Mouse (Mus musculus): Measurements from ENCODE around the gene Gss.

Gss gene

DNA sequence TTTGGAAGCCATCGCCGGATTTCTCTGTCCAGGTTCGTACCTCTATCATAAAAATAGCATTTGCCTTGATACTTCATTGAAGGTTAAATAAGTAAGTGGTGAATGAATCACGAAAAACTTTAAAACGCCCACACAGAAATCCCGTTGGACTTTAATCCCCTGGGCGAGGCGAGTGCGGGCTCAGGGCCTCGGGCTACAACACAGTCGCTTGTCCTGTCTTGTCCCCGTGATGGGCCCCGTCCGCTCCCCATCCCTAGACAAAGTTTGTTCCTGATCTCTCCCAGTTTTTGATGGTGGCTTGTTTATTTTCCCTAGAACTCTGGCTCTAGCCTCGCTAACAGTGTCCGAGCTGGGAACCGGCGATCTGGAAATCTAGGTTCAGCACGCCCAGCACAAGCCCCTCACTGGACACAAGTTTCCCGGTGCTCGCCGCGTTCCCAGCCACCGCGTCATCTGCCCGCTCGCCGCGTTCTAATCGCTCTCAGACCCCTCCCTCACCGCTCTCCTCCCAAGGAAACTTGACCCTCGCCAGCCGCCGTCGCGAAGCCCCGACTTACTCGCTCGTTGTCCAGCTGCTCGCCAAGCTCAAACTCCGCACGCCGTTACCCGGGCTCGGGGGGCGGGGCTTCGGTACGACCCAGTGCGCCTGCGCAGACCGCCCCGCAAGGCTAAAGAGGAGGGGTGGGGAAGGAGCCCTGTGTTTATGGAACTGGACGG is at the start of gene Gss:
Gene Gss, minus strand, starts transcription at position 674 of the 717 bp plus-strand sequence.
- peak; percentile 94 for DNase-seq (ENCODE audit: low read depth)

DNA sequence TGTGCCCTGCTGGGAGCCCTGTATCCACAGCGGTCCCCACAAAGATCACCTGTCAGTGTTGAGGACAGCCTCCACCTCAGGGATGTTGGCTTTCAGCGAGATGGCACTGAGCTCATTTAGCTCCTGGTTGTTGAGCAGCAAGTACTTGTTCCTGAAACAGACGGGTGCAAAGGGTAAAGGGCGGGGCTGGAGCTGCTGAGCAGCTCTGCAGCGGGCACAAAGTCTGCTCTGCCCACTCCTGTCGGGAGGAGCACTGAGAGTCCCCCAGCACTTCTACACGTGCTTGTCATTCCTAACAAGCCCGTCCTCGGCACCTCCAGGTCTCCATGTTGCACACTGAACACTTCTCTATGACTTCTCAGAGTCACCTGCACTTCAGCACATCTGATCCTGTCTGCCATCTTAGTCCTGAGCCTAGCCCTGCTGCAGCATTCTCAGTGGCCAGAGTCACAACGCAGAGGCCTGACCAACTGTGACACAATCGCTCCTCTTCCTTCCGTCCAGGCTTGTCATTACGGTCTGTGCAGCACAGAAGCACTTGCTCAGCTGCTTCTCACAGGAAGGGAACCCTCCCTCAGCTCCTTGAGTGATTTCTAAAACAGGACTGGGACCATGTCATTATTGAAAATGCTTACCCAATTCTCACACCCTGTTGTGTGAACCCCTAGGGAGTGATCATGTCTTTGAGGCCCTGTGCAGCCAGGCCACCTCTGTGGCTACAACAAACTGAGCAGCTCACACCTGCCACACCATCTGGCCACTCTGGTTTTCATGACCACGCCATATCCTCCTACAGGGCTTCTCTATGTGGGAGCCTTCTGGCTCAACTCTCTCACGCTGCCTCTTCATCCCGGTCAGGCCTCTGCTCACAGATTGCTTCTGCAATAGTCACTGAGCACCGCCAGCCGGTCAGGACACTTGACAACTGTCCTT is 49.2 kb upstream of the Gss start:
- no peak for DNase-seq (ENCODE audit: low read depth)

DNA sequence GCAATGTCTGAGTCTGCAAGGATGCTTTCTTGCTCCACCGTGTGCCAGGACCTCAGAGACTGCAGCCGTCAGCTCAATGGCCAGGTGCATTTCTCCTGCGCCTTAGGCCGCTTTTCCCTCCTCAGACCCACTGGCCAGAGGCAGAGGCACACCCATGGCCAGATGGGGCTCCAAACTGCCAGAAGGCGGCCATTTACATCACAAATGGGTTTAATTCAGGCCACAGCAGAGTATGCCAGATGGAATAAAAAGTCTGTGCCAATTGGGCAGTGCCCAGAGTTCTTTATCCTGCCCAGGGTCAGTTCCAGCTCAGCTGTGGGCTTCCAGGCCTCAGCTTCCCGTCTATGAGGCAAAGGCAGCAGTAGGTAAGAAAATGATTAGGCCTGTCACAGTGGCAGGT is 48.0 kb upstream of the Gss start:
- DNase-seq (ENCODE audit: low read depth), result no peak

DNA sequence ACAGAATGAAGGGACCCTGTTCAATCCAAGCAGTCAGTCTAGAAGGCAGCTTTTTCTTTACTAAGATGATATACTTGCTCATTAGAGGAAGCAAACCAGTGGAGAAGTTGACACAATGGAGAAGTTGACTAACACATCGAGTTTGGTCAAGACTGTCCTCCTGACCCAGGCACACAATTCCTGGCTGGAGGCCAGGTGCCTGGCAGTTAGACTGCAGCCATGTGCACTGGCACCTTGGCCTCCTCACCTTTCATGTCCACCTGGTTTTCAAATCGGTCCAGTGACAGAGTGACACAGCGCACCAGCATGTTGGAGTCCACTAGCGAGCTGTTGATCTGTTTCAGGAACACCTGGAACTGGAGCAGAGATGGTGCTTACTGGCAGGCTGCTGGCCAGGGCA is 44.8 kb upstream of the Gss start:
- no peak for DNase-seq (ENCODE audit: low read depth)

DNA sequence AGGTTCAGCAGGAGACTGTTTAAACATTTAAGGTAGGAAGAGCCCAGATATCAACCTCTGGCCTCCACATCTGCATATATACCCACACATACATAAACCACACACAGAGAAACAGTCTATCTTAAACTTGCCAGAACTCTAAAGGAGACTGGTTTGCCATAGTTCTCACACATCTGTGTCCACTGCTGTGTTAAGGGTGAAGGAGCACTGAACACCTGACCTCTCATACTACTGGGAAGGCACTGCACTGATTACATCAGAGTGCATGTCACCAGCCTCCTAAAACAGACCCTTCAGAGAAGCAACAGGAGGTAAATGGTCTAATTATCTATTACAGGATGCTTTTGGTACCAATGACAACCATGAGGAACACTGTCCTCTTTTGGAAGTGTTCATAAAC is 44.3 kb upstream of the Gss start:
- no peak for DNase-seq (ENCODE audit: low read depth)

DNA sequence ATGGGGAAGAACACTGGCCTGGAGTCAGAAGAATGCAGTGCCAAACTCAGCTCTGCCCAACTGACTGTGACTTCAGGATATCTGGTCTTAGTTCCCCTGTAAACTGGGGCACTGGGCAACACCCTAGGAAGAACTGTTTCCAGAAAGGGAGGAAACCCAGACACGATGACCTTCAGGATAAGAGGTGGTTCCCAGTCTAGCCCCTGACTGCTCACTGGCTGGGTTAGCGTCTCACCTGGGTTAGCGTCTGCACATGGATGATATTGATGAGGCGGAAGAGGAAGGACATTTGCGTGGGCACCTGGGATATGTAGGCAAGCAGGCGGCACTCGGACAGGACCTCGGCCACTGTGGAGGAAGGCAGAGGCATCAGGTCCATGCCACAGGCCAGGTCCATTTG is 43.4 kb upstream of the Gss start:
- DNase-seq (ENCODE audit: low read depth), result no peak

DNA sequence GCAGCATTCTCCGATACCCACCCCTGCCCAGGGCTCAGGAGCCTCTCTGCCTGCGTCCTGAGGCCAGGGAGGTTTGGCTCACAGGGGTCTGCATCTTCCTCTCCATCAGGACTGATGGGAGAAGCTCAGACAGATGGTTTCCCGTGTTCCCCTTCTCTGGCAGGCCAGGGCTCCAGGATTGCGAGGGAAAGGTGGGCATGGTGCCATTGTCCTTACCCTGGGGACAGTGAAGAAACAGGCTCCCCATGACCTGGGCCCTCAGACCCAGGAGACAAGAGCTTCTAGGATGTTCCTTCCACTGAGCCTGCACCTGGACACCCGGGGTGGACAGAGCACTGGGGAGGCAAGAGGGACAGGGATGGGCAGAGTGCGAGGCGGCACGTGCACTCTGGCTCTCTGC is 42.0 kb upstream of the Gss start:
- DNase-seq (ENCODE audit: low read depth), result no peak

DNA sequence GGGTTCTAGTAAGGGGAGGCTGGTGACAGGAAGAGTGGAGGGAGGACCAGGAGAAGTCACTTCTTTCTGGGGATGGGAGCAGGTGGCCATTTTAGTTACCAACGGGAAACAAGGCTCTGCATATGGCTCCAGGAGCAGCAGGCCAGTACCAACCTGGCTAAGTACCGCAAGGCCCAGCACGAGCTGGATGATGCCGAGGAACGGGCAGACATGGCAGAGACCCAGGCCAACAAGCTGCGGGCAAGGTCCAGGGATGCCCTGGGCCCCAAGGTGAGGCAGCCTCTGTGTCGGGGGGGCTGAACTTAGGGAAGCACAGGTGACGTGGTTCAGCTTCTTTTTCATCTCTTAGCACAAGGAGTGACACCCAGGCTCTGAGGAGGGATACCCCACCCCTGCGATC is 41.1 kb upstream of the Gss start:
- DNase-seq (ENCODE audit: low read depth), result no peak

DNA sequence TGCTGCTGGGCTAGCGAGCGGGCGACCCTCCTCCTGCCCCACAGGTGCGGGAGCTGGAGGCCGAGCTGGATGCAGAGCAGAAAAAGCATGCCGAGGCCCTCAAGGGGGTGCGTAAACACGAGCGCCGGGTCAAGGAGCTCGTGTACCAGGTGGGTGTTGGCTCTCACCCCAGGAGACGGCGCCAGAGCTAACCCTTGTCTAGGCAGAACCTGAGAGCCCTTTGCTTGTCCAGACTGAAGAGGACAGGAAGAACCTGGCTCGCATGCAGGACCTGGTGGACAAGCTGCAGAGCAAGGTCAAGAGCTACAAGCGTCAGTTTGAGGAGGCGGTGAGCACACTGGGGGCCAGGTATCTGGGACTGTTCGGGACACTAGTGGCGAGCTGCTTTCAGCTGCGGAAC is 40.5 kb upstream of the Gss start:
- no peak for DNase-seq (ENCODE audit: low read depth)

DNA sequence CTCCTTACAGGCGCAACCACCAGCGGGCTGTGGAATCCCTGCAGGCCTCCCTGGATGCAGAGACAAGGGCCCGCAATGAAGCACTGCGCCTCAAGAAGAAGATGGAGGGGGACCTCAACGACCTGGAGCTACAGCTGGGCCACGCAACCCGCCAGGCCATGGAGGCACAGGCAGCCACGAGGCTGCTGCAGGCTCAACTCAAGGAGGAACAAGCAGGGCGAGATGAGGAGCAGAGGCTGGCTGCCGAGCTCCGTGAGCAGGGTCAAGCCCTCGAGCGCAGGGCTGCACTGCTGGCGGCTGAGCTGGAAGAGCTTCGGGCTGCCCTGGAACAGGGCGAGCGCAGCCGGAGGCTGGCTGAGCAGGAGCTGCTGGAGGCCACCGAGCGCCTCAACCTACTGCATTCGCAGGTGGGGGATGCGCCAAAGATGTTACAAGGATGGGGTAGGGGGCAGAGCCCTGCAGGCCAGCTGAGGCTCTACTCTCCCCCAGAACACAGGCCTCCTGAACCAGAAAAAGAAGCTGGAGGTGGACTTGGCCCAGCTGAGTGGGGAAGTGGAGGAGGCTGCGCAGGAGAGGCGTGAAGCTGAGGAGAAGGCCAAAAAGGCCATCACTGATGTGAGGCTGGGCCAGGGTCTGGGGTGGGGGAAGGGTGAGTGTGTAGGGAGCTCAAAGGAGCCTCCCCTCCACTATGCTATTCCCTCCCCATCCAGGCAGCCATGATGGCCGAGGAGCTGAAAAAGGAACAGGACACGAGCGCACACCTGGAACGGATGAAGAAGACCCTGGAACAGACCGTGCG is 39.7 kb upstream of the Gss start:
- DNase-seq (ENCODE audit: low read depth), result no peak

DNA sequence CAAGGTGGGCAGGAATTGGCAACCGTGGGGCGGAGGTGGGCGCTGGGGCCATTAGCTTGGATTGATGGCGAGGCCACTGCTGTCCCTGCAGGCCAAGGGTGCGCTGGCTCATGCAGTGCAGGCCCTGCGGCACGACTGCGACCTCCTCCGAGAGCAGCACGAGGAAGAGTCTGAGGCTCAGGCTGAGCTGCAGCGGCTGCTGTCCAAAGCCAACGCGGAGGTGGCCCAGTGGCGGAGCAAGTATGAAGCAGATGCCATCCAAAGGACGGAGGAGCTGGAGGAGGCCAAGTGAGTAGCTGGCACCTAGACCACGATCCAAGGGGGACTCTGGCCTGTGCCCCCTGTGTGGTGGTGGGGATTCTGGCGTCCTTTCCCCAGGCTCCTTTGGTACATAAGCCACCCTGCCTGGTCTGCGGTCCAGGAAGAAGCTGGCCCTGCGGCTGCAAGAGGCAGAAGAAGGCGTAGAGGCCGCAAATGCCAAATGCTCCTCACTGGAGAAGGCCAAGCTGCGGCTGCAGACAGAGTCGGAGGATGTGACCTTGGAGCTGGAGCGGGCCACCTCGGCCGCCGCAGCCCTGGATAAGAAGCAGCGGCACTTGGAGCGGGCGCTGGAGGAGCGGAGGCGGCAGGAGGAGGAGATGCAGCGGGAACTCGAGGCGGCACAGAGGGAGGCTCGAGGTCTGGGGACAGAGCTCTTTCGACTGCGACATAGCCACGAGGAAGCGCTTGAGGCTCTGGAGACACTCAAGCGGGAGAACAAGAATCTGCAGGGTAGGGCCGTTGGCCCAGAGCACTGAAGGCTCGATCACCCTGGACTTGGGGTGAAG is 38.2 kb upstream of the Gss start:
- DNase-seq (ENCODE audit: low read depth), result no peak

DNA sequence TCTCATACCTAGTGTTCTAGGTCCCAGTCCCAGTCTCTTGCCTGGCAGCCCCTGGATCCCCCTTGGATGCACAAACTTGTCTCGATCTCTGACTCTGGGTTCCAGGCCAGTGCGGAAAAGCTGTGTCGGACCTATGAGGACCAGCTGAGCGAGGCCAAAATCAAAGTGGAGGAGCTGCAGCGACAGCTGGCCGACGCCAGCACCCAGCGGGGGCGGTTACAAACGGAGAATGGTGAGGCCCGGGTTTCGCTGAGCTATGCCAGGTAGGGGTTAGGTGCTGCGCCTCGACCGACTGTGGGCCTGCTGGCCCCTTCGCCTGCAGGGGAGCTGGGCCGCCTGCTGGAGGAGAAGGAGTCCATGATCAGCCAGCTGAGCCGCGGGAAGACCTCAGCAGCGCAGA is 37.5 kb upstream of the Gss start:
- DNase-seq (ENCODE audit: low read depth), result no peak

DNA sequence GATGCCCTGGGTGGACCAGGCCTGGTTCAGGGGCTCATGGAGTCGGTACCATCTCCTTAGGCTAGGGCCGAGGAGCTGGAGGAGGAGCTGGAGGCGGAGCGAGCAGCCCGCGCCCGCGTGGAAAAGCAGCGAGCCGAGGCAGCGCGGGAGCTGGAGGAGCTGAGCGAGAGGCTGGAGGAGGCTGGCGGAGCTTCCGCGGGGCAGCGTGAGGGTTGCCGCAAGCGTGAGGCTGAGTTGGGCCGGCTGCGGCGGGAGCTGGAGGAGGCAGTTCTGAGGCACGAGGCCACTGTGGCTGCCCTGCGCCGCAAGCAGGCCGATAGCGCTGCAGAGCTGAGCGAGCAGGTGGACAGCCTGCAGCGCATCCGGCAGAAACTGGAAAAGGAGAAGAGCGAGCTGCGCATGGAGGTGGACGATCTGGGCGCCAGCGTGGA is 36.6 kb upstream of the Gss start:
- peak; percentile 30 for DNase-seq (ENCODE audit: low read depth)

DNA sequence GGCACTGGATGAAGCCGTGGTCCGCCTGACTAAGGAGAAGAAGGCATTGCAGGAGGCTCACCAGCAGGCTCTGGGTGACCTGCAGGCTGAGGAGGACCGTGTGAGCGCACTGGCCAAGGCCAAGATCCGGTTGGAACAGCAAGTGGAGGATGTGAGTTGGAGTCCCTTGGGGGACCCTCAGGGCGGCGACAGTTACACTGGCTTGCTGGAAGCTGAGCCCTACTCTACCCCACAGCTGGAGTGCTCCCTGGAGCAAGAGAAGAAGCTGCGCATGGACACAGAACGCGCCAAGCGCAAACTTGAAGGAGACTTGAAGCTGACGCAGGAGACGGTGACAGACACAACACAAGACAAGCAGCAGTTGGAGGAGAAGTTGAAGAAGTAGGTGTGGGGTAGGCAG is 35.9 kb upstream of the Gss start:
- DNase-seq (ENCODE audit: low read depth), result no peak

DNA sequence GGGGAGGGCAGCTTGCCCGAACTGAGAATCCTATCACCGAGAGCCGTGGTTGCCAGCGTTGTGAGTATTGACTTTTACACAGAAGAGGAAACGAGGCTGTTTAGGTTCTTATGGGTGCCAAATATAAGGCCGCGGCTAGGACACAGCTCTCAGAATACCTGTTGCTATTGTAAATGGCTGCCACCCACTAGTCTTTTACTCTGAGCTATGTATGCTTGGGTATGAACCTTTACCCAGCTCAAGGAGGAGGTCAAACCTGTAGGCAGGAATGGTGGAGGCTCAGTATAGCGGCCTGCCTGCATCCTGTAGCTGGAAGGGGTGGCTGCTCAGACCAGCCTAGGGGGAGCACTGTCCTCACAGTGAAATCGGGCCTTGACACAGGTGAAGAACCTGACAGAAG is 35.5 kb upstream of the Gss start:
- no peak for DNase-seq (ENCODE audit: low read depth)

DNA sequence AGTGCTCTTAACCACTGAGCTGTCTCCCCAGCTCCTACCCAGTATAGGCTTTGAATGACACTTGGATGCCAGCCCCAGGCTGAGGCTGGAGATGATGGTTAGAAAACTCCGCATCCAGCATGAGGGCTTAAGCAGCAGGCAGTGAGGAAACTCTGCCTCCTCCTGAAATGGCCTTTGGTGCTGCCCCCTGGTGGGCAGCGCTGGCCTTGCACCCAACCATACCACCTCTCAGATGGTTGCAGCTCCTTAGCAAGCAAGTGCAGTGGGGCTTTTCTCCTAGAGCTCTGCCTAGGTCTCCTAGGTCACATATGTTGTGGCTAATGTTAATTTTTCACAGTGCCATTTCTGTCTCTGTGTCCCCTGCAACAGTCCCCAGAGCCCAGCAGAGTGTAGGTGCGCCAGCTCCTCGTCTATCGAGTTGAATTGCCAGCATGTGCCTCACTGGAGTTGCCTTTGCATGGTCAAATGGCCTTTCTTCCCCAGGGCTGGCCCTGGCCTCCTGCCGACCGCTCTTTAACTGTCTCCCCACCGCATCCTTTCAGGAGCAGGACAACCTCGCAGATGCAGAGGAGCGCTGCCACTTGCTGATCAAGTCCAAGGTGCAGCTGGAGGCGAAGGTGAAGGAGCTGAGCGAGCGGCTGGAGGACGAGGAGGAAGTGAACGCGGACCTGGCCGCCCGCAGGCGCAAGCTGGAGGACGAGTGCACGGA is 34.6 kb upstream of the Gss start:
- DNase-seq (ENCODE audit: low read depth), result peak; percentile 83

DNA sequence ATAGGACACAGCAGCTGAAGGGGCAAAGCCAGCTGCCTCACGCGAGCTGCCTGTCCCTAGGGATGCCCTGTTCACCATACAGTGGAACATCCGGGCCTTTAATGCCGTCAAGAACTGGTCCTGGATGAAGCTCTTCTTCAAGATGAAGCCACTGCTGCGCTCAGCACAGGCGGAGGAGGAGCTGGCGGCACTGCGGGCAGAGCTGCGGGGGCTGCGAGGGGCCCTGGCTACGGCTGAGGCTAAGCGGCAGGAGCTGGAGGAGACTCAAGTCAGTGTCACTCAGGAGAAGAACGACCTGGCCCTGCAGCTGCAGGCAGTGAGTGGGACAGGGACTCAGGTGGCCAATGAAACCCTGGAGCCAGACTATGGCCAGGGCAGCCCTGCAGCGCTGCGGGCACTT is 33.7 kb upstream of the Gss start:
- no peak for DNase-seq (ENCODE audit: low read depth)

DNA sequence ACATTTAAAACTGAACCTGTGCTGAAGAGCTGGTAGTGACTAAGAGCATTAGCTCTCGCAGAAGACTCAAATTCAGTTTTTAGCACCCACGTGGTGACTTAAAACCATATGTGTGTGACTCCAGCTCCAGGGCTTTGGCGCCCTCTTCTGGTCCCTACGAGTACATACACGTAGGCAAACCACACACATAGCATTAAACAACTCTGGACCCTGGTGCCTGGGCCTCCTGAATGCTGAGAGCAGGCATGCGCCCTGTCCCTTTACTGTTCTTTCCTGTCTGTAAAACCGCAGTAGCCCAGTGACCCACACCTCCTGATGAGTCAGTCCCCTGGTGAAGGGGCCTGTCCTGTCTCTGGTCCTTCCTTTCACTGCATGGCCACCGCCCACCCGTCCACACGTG is 32.1 kb upstream of the Gss start:
- DNase-seq (ENCODE audit: low read depth), result peak; percentile 86

DNA sequence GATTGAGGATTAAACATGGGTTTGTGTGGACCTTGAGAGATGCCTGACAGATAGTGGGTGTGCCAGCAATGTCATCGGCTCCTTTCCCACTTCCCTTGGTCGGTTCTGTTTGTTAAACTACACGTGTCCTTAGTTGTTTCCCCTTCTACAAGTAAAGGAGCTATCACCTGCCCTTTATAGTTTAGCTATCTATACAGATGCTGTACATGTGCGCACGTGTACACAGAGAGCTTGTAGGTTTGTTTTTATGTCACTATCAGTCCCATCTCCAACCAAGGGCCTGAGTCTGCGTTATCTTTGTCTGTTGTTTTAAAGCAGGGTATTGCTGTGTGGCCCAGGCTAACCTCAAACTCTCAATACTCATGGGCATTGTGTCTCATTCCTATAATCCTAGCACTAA is 31.4 kb upstream of the Gss start:
- DNase-seq (ENCODE audit: low read depth), result no peak

DNA sequence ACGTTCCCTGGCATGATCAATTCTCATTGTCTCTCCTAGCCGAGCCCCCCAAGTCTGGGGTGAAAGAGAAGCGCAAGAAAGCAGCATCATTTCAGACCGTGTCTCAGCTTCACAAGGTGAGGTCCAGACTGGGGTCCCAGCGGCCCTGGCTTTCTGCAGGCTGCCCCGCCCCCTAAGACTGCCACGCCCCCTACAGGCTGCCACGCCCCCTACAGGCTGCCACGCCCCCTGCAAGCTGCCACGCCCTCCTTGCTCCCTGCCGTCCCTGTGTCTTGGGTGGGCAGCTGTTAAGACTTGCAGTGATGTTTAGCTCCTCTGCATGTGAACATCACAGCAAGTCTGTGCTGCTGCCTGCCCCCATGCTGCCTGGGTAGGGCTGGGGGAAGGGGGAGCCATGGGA is 30.0 kb upstream of the Gss start:
- DNase-seq (ENCODE audit: low read depth), result no peak

DNA sequence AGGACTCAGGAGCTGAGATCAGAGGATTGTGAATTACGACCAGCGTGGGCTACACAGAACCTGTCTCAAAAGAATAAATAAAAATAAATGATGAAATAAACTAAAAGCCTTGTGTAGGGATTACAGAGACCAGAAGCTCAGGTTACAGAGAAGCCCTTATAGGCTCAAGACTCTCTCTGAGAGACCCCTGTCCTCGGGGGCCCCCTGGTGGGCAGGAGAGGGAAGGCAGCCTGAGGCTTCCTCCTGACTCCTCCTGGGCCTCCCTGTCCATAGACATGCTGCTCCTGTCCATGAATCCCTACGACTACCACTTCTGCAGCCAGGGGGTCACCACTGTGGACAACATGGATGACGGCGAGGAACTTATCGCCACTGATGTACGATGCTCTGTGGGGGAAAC is 27.2 kb upstream of the Gss start:
- peak; percentile 85 for DNase-seq (ENCODE audit: low read depth)
